Mouse (Mus musculus) megakaryocyte, embryonic 14.5 days (primary cell): Measurements from ENCODE around the gene Erlin1.

ENCODE experiments used
- FLI1 ChIP-seq: IDR thresholded peaks from 2 replicates; pipeline ENCODE4 v1.6.1; 2012; ENCODE audit warnings: low read length, inconsistent platforms, mixed read lengths
- GATA1 ChIP-seq: IDR thresholded peaks from 3 replicates; pipeline ENCODE4 v1.6.1; 2012; ENCODE audit warnings: mixed read lengths, low read length, inconsistent platforms, borderline replicate concordance

DNA sequence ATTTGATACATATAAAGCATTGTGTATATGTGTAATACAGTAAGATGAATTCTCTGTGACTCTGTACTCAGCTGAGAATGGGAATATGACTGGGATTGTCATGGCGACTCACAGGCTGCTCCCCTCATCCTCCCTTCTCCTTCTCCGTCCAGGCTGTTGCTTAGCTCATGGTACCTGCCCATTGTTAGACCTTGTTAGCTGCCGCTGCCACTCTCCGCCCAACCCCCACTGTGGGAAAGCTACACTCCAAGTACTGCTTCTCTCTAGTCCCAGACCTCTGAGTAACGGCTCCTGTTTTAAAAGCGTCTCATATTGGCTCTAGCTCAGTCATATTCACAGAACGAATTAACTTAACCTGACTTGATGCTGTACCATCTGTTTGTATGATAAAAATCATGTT is 49.8 kb downstream of the Erlin1 start:
- TF ChIP-seq GATA1 (no peak), FLI1 (no peak)
